Mouse (Mus musculus) lung, adult 2 months (tissue): ENCODE measurements around the gene Mad1l1. TPM values are rescaled to one million over a fixed set of nuclear protein-coding genes. Genes with fewer than 3 reads are reported as not detected.
A peak's percentile ranks its signal among the peaks of the same experiment; 100 is the strongest.
"Not testable (repeated sequence)": the region's sequence is repeated elsewhere in the genome, so short reads cannot be mapped to it uniquely, and the experiment has no call there.

Source experiments
- DNase-seq: peaks from one replicate; pipeline ENCODE4 v3.0.0; 2022
- H3K4me1 ChIP-seq: fragments of 200-500 bp; 2 replicates; pipeline ENCODE4 v1.6.1; 2011; ENCODE audit warnings: low read length; ENCODE audit not compliant: control insufficient read depth, insufficient read depth
- H3K4me3 ChIP-seq: fragments of 200-500 bp; replicated peaks from 2 replicates; pipeline ENCODE3; 2011; ENCODE audit warnings: low read depth, mild to moderate bottlenecking, control low read depth, low read length; ENCODE audit errors: extremely low read depth
- CTCF ChIP-seq: fragments of 200-500 bp; IDR thresholded peaks from 2 replicates; pipeline ENCODE4 v1.5.1; 2011; ENCODE audit warnings: mild to moderate bottlenecking, low read length, control low read depth; ENCODE audit not compliant: insufficient read depth
- POLR2A ChIP-seq: fragments of 200-500 bp; IDR thresholded peaks from 2 replicates; pipeline ENCODE4 v1.6.1; 2011; ENCODE audit warnings: low read depth, mild to moderate bottlenecking, control low read depth, low read length, borderline replicate concordance; ENCODE audit errors: extremely low read depth
- WGBS: fragments of 180-500 bp; shearing (Covaris S2); methylation state at CpG from one replicate; pipeline ENCODE4 v1.1.7; 2018; 5-methylcytosine and 5-hydroxymethylcytosine counted together
- polyA plus RNA-seq: library from polyadenylated mRNA; depleted of rRNA; stranded (reverse); fragments of >200 nt; gene quantifications from 2 replicates; pipeline ENCODE4 v1.2.3, GENCODE M21; 2012; rRNA removed

Mad1l1 gene
- polyA plus RNA-seq: 18.9 and 21.6 TPM in 2 replicates

- H3K4me1 ChIP-seq: 0 out of 2 replicates have a peak, but pooled peaks cover 4% of the 10 kb centered on the region
- peak; percentile 93 for DNase-seq
- under 1% methylated on average over 57 of the region's 60 CpGs for WGBS
- H3K4me3 ChIP-seq: peak within 1 kb of the TSS; percentile 87
- TF ChIP-seq CTCF (no peak), POLR2A (peak; percentile 81; the same call in 1 of the 2 replicates)
These were observed at the start of gene Mad1l1, which contains the start of gene Nudt1 for GRCm38 (mm10) chr5:140321042-140321755. Gene Mad1l1, minus strand, starts transcription at chr5:140321552. Gene Nudt1, plus strand, starts transcription at chr5:140321656.

DNA sequence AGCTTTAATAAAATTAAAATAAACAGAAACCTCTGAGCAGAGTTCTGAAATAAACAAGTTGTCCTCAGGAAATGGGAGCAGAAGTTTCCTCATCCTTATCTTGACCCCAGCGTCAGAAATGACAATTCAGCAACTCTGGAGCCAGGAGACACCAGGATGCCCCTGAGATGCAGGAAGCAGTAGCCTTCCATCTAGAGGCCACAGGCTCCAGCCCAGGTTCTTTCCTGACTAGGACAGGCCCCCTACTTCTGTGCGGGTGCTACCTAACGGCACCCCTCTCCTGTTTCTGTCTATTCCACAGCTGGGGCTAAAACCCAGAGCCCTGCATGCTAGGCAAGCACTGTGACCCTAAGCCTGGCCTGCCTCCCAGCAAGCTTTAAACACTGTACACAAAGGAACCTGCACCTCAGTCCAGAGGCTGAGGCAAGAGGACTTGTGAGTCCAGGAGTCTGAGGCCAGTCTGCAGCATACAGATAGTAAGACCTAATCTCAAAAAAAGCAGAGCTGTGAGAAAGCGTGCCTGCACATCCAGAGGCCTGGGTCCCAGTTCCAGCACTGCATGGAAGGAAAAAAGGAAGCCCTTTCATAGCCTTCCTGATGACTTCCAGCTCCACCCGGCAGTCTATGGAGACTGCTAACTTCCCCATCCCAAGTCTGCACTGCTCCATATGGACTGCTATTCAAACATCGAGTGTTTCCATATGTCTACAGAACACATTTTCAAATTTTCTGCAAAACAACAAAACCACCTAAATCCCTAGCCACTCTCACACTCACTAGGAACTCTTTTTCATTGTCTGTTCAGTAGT, 49.3 kb upstream of the Mad1l1 start:
- TF ChIP-seq POLR2A (no peak), CTCF (no peak)
- no peak overlapping the region for H3K4me3 ChIP-seq
- H3K4me1 ChIP-seq: peaks cover 26% of the 10 kb centered on the region
- DNase-seq: peak; percentile 17
- 38% methylated on average over 6 of the region's 6 CpGs for WGBS

DNA sequence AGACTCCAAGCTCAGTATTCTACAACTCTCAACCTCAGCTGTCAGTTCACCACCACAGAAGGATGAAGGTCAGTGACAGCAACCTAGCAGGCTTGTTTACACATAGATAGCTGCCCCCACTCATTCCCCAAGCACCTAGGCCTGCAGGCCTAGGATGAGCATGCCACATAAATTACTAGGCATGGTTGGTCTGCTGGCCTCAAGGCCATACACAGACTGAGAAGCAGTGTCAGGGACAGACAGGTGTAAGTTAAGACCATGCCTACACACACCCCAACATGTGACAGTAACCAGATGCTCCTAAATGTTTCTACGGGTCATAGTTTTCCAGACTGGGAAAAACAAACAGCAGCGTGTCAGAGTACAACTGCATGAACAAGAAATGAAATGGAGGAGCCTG, 48.1 kb upstream of the Mad1l1 start:
- no peak for DNase-seq
- no peak overlapping the region for H3K4me3 ChIP-seq
- WGBS: 80% methylated on average over 2 of the region's 2 CpGs
- H3K4me1 ChIP-seq: peaks cover 26% of the 10 kb centered on the region
- TF ChIP-seq POLR2A (no peak), CTCF (no peak)

GRCm38 (mm10) chr5:140368926-140369325, 47.6 kb upstream of the Mad1l1 start:
- no peak for TF ChIP-seq POLR2A
- no peak for TF ChIP-seq CTCF
- H3K4me1 ChIP-seq: peaks cover 26% of the 10 kb centered on the region
- DNase-seq: no peak
- H3K4me3 ChIP-seq: no peak overlapping the region
- 91% methylated on average over 4 of the region's 4 CpGs for WGBS

DNA sequence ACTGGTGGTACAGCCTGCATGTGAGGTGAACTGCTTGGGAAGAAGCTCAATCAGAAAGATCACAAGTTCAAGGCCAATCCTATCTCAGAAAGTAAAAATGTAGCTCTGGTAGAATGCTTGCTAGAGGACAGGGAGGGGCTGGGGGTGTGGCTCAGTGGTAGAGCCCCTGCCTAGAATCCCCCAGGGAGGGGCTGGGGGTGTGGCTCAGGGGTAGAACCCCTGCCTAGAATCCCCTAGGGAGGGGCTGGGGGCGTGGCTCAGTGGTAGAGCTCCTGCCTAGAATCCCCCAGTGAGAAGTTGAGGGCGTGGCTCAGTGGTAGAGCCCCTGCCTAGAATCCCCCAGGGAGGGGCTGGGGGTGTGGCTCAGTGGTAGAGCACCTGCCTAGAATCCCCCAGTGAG, 46.8 kb upstream of the Mad1l1 start:
- H3K4me1 ChIP-seq: peaks cover 21% of the 10 kb centered on the region
- not testable (repeated sequence) for H3K4me3 ChIP-seq, DNase-seq
- WGBS: 86% methylated on average over 2 of the region's 2 CpGs

DNA sequence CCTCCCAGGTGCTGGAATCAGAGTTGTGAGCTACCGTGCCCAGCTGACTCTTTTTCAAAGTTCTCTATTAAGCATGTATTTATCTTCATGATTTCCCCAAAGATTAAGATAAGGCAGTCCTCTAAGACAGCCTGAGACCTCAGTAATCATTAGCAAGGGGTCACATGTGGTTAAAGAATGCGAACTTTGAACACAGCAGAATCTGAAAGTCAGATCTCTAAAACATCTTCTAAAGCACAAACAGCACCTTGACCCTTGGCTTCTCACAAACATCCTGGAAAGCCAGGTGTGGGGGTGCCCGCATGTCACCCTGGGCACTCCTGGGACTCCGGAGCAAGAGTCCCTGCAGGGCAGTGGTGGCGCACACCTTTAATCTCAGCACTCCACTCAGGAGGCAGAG, 43.1 kb upstream of the Mad1l1 start:
- peaks cover under 1% of the 10 kb centered on the region; the same call in 1 of the 2 replicates for H3K4me1 ChIP-seq
- H3K4me3 ChIP-seq: no peak overlapping the region
- WGBS: 80% methylated on average over 5 of the region's 5 CpGs
- no peak for DNase-seq
- no peak for TF ChIP-seq CTCF
- no peak for TF ChIP-seq POLR2A

DNA sequence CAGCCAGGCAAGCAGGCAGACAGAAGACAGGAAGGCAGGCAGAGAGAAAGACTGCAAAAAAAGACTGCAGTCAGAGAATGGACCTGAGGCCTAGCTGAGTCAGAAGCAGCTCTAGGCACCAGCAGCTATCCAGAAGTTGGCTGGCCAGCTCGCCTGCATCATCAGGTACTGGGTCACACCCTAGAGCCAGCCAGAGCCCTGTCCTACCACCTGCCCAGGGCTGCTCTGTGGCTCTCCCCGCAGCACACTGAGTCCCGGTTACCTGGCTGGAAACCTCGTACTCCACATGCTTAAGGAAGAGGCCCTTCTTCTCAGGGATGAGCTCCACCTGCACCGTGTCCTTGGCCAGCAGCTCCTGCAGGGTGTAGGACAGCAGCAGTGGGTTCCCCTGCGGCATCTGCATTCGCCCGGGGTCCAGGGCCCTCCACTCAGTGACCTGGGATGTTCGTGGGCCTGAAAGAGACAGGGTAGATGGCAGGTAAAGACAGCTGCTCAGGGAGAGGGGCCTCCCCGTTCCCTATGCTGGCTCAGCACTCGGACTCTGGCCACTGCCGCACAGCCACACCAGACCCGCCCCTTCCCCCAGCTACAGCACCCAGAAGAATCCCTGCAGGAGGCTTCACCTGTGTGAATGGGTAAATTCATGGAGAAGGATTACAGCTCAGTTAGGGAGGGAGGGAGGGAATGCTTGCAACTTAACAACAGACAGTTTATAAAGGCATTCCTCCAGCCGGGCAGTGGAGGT, 38.8 kb upstream of the Mad1l1 start:
- 84% methylated on average over 14 of the region's 14 CpGs for WGBS
- DNase-seq: no peak
- H3K4me1 ChIP-seq: no peaks in the 10 kb centered on the region

GRCm38 (mm10) chr5:140357466-140357865, 36.1 kb upstream of the Mad1l1 start:
- no peak overlapping the region for H3K4me3 ChIP-seq
- 89% methylated on average over 3 of the region's 3 CpGs for WGBS
- TF ChIP-seq CTCF: no peak
- TF ChIP-seq POLR2A: no peak
- no peak for DNase-seq
- H3K4me1 ChIP-seq: no peaks in the 10 kb centered on the region

More for the DNA sequence above, 38.8 kb upstream of the Mad1l1 start:
- TF ChIP-seq CTCF (no peak), POLR2A (no peak)
- H3K4me3 ChIP-seq: no peak overlapping the region

DNA sequence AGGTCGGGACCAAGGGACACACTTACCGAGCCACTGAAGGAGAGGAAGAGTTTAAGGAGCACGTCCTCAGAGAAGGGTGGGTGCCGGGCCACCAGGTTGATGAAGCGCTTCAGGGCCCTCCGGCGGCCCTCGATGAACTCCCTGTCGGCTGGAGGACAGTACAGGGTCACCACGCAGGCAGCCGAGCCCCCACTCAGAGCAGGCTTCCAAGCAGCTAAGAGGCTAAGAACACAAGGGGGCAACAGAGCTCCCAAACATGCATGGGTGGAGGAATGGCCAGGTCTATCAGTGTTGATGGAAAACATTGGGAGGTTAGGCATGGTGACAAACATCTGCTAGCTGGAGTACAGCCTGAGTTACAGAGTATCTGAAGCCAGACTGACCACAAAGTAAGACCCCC, 34.6 kb upstream of the Mad1l1 start:
- TF ChIP-seq CTCF: no peak
- no peak for TF ChIP-seq POLR2A
- no peak for DNase-seq
- 84% methylated on average over 11 of the region's 11 CpGs for WGBS
- Histone ChIP-seq H3K4me1 (no peaks in the 10 kb centered on the region), H3K4me3 (no peak overlapping the region)
